Mouse (Mus musculus): ENCODE results near the gene Agk. TPM values are rescaled to one million over a fixed set of nuclear protein-coding genes. Genes with fewer than 3 reads are reported as not detected.
A peak's percentile ranks its signal among the peaks of the same experiment; 100 is the strongest.

Agk gene
- 11.0 TPM for polyA plus RNA-seq (2012; fragmentation: generic; extraction: Trizol)
- long read RNA-seq, experiment 1, transcript Agk-201 (16 exons, 2,531 nt): major isoform, 12 of 17 reads
- long read RNA-seq, experiment 1, partial matches to known transcripts: 4 of 17 reads
- long read RNA-seq, experiment 1, other reads (novel, unspliced or antisense): 1 of 17 reads
- long read RNA-seq, experiment 2, transcript Agk-201 (16 exons, 2,531 nt): major isoform, 154 of 196 reads
- long read RNA-seq, experiment 2, partial matches to known transcripts: 18 of 196 reads
- long read RNA-seq, experiment 2, other reads (novel, unspliced or antisense): 22 of 196 reads

GRCm38 (mm10) chr6:40324897-40325841, at the start of gene Agk:
TSS of gene Agk (plus strand) at chr6:40325172.
- peaks cover 11% of the 10 kb centered on the region for H3K79me3 ChIP-seq (ENCODE audit: low read depth)
- H3K27me3 ChIP-seq (ENCODE audit: control insufficient read depth, insufficient read depth, insufficient read length): no peaks in the 10 kb centered on the region
- peaks cover 34% of the 10 kb centered on the region for H3K79me2 ChIP-seq (ENCODE audit: control insufficient read depth, insufficient read depth)
- H3ac ChIP-seq (ENCODE audit: control insufficient read depth, insufficient read length, low read depth): peak within 1 kb of the TSS; percentile 79
- peak within 1 kb of the TSS; percentile 63 for H3K4me3 ChIP-seq (ENCODE audit: insufficient read depth, poor library complexity, severe bottlenecking)
- no peaks in the 10 kb centered on the region for H3K36me3 ChIP-seq (ENCODE audit: control insufficient read depth, insufficient read depth)
- TF ChIP-seq CTCF (IDR thresholded peaks at IDR 0.05; ENCODE audit: control insufficient read depth, insufficient read depth, insufficient read length) (no peak), MAX (IDR thresholded peaks at IDR 0.05) (peak; percentile 69)

GRCm38 (mm10) chr6:40300707-40301106, 24.3 kb upstream of the Agk start:
- no peaks in the 10 kb centered on the region for H3K79me3 ChIP-seq (ENCODE audit: low read depth)
- no peaks in the 10 kb centered on the region for H3K36me3 ChIP-seq (ENCODE audit: control insufficient read depth, insufficient read depth)
- no peak overlapping the region for H3K4me3 ChIP-seq (ENCODE audit: insufficient read depth, poor library complexity, severe bottlenecking)
- no peak overlapping the region for H3ac ChIP-seq (ENCODE audit: control insufficient read depth, insufficient read length, low read depth)
- no peaks in the 10 kb centered on the region for H3K27me3 ChIP-seq (ENCODE audit: control insufficient read depth, insufficient read depth, insufficient read length)
- H3K79me2 ChIP-seq (ENCODE audit: control insufficient read depth, insufficient read depth): no peaks in the 10 kb centered on the region
- TF ChIP-seq FOSL1 (IDR thresholded peaks at IDR 0.05; ENCODE audit: insufficient read depth, low read length, poor library complexity, severe bottlenecking): no peak
- TF ChIP-seq MYOG (IDR thresholded peaks at IDR 0.05; ENCODE audit: control insufficient read depth, extremely low read depth, insufficient read length): no peak
- TF ChIP-seq CEBPB (IDR thresholded peaks at IDR 0.05; ENCODE audit: low read depth): no peak
- no peak for TF ChIP-seq CTCF (IDR thresholded peaks at IDR 0.05; ENCODE audit: control insufficient read depth, insufficient read depth, insufficient read length)
- TF ChIP-seq USF1 (IDR thresholded peaks at IDR 0.05; ENCODE audit: low read depth): no peak
- no peak for TF ChIP-seq MYOD1 (IDR thresholded peaks at IDR 0.05; ENCODE audit: control insufficient read depth, insufficient read length, low read depth)
- no peak for TF ChIP-seq MAX (IDR thresholded peaks at IDR 0.05)

DNA sequence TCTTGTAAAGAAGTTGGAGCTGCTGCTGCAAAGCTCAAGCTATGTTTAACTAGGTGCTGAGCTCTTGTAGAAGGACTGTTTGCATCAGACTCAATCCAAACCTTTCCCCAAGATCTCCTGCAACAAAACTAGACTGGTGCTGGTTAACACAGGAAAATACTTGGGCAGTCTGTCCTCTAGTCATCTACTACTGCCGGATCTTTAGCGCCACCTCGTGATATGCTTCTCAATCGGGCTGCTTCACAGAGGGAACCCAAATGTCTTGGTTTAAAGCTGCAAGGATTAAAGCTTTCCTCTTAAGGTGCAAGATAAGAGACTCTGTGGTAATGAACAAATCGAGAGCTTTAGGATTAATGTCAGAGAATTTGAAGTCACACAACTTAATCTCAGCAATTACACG, 21.6 kb upstream of the Agk start:
- Histone ChIP-seq H3K79me2 (ENCODE audit: control insufficient read depth, insufficient read depth) (no peaks in the 10 kb centered on the region), H3K36me3 (ENCODE audit: control insufficient read depth, insufficient read depth) (no peaks in the 10 kb centered on the region), H3ac (ENCODE audit: control insufficient read depth, insufficient read length, low read depth) (no peak overlapping the region), H3K4me3 (ENCODE audit: insufficient read depth, poor library complexity, severe bottlenecking) (no peak overlapping the region), H3K79me3 (ENCODE audit: low read depth) (no peaks in the 10 kb centered on the region), H3K27me3 (ENCODE audit: control insufficient read depth, insufficient read depth, insufficient read length) (peaks cover 3% of the 10 kb centered on the region)
- no peak for TF ChIP-seq FOSL1 (IDR thresholded peaks at IDR 0.05; ENCODE audit: insufficient read depth, low read length, poor library complexity, severe bottlenecking)
- TF ChIP-seq MYOG (IDR thresholded peaks at IDR 0.05; ENCODE audit: control insufficient read depth, extremely low read depth, insufficient read length): no peak
- peak; percentile 23 for TF ChIP-seq CTCF (IDR thresholded peaks at IDR 0.05; ENCODE audit: control insufficient read depth, insufficient read depth, insufficient read length)
- no peak for TF ChIP-seq MYOD1 (IDR thresholded peaks at IDR 0.05; ENCODE audit: control insufficient read depth, insufficient read length, low read depth)
- no peak for TF ChIP-seq USF1 (IDR thresholded peaks at IDR 0.05; ENCODE audit: low read depth)

DNA sequence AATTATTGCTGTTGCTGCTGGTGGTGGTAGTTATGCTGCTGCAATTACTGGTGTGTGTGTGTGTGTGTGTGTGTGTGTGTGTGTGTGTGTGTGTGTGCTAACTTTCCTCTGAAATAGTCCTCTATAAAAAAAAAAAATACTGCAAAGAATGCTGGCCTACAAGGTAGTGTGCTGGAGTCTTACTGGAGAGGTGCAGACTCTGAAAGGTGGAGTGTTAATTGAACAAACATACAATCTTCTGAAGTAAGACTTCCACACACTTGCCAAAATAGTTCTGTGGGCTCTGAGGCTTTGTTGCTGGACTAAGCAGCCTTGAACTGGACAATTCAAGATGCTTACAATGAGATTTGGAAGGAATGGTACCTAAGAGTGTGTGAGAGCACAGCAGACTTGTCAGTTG, 20.0 kb upstream of the Agk start:
- Histone ChIP-seq H3K79me2 (ENCODE audit: control insufficient read depth, insufficient read depth) (no peaks in the 10 kb centered on the region), H3K36me3 (ENCODE audit: control insufficient read depth, insufficient read depth) (no peaks in the 10 kb centered on the region), H3K27me3 (ENCODE audit: control insufficient read depth, insufficient read depth, insufficient read length) (peaks cover 9% of the 10 kb centered on the region), H3ac (ENCODE audit: control insufficient read depth, insufficient read length, low read depth) (no peak overlapping the region), H3K79me3 (ENCODE audit: low read depth) (no peaks in the 10 kb centered on the region), H3K4me3 (ENCODE audit: insufficient read depth, poor library complexity, severe bottlenecking) (no peak overlapping the region)
- TF ChIP-seq USF1 (IDR thresholded peaks at IDR 0.05; ENCODE audit: low read depth) (no peak), MYOG (IDR thresholded peaks at IDR 0.05; ENCODE audit: control insufficient read depth, extremely low read depth, insufficient read length) (no peak), MYOD1 (IDR thresholded peaks at IDR 0.05; ENCODE audit: control insufficient read depth, insufficient read length, low read depth) (no peak)

- Histone ChIP-seq H3K4me3 (ENCODE audit: insufficient read depth, poor library complexity, severe bottlenecking) (peak overlapping the region; percentile 63), H3K79me3 (ENCODE audit: low read depth) (peaks cover 11% of the 10 kb centered on the region), H3K27me3 (ENCODE audit: control insufficient read depth, insufficient read depth, insufficient read length) (no peaks in the 10 kb centered on the region), H3ac (ENCODE audit: control insufficient read depth, insufficient read length, low read depth) (no peak overlapping the region), H3K79me2 (ENCODE audit: control insufficient read depth, insufficient read depth) (peaks cover 34% of the 10 kb centered on the region), H3K36me3 (ENCODE audit: control insufficient read depth, insufficient read depth) (peaks cover under 1% of the 10 kb centered on the region)
- TF ChIP-seq MAX (IDR thresholded peaks at IDR 0.05) (no peak), FOSL1 (IDR thresholded peaks at IDR 0.05; ENCODE audit: insufficient read depth, low read length, poor library complexity, severe bottlenecking) (no peak), USF1 (IDR thresholded peaks at IDR 0.05; ENCODE audit: low read depth) (no peak), MYOG (IDR thresholded peaks at IDR 0.05; ENCODE audit: control insufficient read depth, extremely low read depth, insufficient read length) (no peak), CEBPB (IDR thresholded peaks at IDR 0.05; ENCODE audit: low read depth) (no peak)
Measured at GRCm38 (mm10) chr6:40326341-40326740, 1.4 kb downstream of the Agk start.

GRCm38 (mm10) chr6:40333497-40333896, 8.5 kb downstream of the Agk start:
- H3K36me3 ChIP-seq (ENCODE audit: control insufficient read depth, insufficient read depth): peaks cover 40% of the 10 kb centered on the region
- H3K79me3 ChIP-seq (ENCODE audit: low read depth): no peaks in the 10 kb centered on the region
- H3K4me3 ChIP-seq (ENCODE audit: insufficient read depth, poor library complexity, severe bottlenecking): no peak overlapping the region
- H3K27me3 ChIP-seq (ENCODE audit: control insufficient read depth, insufficient read depth, insufficient read length): no peaks in the 10 kb centered on the region
- H3K79me2 ChIP-seq (ENCODE audit: control insufficient read depth, insufficient read depth): peaks cover 6% of the 10 kb centered on the region
- H3ac ChIP-seq (ENCODE audit: control insufficient read depth, insufficient read length, low read depth): no peak overlapping the region
- no peak for TF ChIP-seq CTCF (IDR thresholded peaks at IDR 0.05; ENCODE audit: control insufficient read depth, insufficient read depth, insufficient read length)
- no peak for TF ChIP-seq CEBPB (IDR thresholded peaks at IDR 0.05; ENCODE audit: low read depth)
- TF ChIP-seq MAX (IDR thresholded peaks at IDR 0.05): no peak
- TF ChIP-seq USF1 (IDR thresholded peaks at IDR 0.05; ENCODE audit: low read depth): no peak
- TF ChIP-seq MYOG (IDR thresholded peaks at IDR 0.05; ENCODE audit: control insufficient read depth, extremely low read depth, insufficient read length): no peak
- TF ChIP-seq FOSL1 (IDR thresholded peaks at IDR 0.05; ENCODE audit: insufficient read depth, low read length, poor library complexity, severe bottlenecking): no peak
- TF ChIP-seq MYOD1 (IDR thresholded peaks at IDR 0.05; ENCODE audit: control insufficient read depth, insufficient read length, low read depth): no peak
